Mouse (Mus musculus) left cerebral cortex, adult 11 months (tissue): ENCODE data around the gene Heg1.
A peak's percentile ranks its signal among the peaks of the same experiment; 100 is the strongest.

Experiments used
- DNase-seq: peaks from one replicate; pipeline ENCODE4 v3.0.0; 2022; ENCODE audit warnings: low spot score

The Heg1 gene

GRCm38 (mm10) chr16:33770778-33771454, 86.7 kb downstream of the Heg1 start:
- no peak for DNase-seq

DNA sequence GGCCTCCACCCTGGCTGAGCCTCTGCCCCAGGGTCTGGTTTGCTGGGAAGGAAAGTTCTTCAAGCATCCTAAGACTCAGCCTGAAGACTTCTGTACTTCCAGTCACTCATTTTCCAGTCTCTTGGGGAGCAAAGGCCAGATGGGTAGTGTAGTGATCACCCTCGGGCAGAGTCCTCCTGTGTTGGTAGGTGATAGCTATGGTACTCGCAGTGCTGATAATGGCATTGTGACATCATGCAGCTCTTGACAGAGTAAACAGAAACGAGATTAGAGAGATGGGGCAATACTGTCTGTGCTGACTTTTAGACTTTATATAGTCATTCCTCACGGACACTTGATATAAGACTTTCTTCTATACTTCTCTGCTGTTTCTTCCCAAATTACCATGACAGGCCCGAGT, 88.6 kb downstream of the Heg1 start:
- no peak for DNase-seq

DNA sequence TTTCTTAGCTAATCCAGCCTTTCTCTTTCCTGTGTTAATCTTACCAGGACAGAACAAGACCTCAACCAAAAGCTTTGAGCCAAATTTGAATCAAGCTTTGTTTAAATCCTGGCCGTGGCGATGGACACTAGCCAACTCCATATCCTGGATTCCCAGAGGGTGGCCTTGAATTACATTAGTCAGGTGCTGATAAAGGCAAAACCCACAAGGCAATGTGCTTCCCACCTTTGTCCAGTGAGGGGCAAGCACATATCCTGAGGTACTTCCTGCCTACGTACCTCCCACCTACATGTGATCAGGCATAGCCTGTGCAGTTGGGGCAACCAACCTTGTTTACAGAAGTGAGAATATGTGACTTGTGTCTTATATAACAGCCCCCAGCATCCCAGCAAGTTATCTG, 90.8 kb downstream of the Heg1 start:
- no peak for DNase-seq

DNA sequence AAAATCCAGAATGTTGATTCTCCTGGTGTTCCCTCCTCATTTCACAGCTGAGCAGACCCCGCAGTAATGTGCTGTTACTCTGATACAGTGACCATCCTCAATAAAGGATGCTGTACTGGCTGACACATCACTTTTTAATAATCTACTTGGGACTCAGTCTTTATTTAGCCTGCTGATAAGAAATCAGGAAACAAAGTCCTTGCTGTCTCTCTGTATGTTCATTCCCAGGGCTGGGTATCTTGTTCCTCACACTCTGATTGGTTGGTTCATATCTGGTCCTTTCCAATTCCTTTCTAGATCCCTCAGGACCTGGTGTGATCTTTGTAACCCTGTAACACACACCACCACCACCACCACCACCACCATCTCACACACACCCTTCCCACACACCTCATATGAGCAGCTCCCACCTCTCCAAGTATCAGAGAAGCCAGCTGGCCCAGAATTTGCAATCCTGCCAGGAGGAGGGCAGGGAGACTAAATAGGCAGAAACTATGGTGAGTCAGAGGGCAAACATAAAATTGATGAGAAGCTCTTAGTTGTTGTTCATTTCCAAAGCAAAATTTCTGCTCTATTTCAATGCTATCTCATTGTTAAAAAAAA, 91.7 kb downstream of the Heg1 start:
- no peak for DNase-seq

- no peak for DNase-seq
Observed at GRCm38 (mm10) chr16:33776766-33777529, 92.8 kb downstream of the Heg1 start.

DNA sequence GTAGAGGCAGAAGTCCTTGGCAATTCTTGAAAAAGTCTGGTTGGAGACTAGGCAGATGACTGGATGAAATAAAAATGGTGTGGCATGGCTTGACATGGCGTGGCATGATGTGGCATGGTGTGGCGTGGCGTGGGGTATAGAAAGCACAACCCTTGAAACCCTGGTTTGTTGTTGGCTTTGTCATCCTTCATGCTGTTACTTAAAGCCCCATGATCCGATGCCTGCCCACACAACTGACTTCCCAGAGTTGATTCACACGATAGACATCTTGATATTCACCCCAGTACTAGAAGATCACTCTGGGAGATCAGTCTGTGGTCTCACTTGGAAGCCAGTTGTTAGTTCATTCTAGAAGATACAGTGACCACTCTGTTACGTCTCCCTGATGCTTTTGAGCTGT, 93.4 kb downstream of the Heg1 start:
- DNase-seq: no peak

GRCm38 (mm10) chr16:33781789-33782728, 97.9 kb downstream of the Heg1 start:
- no peak for DNase-seq

- no peak for DNase-seq
Observed at GRCm38 (mm10) chr16:33782729-33783091, 98.5 kb downstream of the Heg1 start.

DNA sequence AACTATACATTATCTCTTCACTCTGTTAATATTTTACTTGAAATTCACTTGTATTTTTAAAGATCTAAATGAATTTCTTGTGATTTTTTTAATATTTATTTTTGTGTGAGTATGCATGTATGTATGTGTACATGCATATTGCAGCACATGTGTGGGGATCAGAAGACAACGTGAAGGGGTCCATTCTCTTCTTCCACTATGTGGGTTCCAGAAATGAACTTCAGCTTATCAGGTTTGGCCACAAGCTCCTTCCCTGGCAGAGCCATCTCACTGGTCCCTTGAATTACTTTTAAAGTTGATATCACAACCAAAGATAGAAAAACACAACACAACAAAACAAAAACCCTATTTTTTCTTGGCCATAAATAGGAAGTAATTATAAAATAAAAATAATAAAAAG, 100.4 kb downstream of the Heg1 start:
- no peak for DNase-seq

DNA sequence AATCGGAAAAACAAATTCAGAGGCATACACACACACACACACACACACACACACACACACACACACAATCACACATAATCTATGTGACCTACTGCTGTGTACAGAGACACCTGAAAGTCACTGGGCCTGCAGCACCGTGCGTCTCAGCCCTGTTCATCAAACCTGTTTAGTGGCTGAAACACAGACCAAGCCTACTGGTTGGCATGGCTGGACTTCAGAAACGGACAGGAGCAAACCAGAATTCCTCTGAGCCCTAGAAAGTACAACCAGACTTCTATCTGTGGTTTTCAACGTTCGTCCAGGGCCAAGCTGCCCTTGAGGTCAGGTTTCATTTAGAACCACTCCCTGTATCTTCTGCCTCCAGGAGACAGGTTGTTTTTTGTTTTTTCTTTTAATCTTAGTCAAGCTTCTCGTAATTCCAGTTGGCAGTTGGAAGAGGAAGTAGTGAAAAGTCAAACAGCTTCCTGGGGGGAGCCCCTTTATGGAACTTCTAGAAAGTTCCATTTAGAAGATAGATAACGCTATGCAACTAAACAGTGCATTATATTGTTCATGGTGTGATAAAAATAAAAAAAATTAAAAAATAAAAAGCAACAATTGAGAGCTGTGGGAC, 101.0 kb downstream of the Heg1 start:
- no peak for DNase-seq

DNA sequence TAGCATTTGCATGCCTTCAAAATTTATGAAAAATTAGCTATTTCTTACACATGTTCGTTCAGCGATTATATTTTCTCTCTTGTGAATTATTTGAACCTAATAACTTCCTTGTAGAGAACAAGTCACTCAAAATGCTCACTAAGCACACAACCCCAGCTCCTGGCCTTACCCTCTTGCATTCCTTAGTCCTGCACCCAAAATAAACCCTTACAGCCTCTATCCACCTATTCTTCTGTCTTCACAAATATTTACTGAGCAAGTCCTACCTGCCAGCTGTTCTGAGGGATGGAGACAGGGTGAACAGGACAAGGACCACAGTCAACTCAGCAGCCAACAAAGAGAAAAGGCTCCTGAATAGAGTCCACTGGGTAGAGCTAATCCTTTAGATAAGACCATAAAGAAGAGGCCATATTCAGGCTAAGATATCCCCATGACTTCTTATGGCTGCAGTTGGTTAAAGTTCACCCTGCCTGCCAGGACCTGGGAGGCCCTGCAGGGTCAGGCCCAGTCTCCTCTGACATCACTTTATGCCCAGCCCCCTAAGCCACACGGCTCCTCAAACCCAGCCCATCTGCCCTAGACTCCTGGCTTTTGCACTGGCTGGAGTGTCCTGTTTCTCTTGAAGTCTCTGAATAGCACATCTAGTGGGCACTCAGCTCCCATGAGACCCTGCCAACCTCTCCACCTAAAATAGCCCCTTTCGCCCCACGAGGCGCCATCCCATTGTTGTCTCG, 102.7 kb downstream of the Heg1 start:
- no peak for DNase-seq

GRCm38 (mm10) chr16:33793846-33794791, 109.9 kb downstream of the Heg1 start, which contains the start of gene Muc13:
Muc13 (plus strand) TSS chr16:33794037.
- DNase-seq: no peak

- no peak for DNase-seq
Observed at GRCm38 (mm10) chr16:33795106-33795505, 110.9 kb downstream of the Heg1 start.

GRCm38 (mm10) chr16:33795887-33796286, 111.7 kb downstream of the Heg1 start:
- DNase-seq: no peak

DNA sequence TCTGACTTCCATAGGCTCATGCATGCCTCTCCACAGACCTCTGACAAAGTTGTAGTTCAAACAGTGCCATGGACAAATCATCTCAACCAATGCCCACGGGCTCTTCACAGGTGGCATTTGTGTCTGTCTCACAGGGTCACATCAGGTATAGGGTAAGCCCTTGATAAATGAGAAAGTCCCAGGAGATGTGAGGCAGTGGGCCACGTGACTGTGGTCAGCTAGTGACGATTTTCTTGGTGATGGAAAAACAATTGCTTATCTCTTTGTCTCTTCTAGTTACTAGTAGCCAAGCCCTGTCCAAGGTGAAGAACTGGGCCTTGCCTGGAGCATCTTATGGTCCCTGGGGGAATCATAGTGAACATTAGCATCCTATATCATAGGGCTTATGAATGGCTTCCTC, 112.6 kb downstream of the Heg1 start:
- no peak for DNase-seq

DNA sequence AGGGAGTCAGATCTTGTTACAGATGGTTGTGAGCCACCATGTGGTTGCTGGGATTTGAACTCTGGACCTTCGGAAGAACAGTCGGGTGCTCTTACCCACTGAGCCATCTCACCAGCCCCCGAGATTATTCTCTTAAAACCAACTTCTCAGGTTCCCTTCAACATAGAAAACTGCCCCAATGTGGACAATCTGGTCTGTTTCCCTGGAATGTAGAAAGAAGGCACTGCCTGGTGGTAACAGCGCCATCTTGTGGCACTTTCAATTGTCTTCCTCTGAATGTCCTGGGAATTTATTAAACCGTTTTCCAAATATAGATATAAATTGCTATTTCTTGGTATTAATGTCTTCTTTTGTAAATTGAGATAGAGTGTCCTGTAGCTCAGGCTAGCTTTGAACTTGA, 113.7 kb downstream of the Heg1 start:
- DNase-seq: peak; percentile 16

DNA sequence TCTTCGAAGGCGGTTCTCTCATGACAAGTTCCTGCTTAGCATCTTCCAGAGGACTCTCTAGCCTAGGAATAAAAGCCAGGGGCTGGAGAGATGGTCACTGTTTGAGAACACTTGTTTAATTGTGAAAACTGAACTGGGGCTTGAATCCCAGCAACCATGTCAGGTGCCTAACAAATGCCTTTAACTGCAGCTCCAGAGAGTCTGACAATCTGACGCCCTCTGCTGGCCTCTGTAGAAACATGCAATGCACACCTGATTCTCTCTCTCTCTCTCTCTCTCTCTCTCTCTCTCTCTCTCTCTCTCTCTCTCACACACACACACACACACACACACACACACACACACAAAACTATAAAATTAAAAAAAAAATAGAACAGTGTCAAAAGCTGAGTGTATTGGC, 125.8 kb downstream of the Heg1 start:
- no peak for DNase-seq

GRCm38 (mm10) chr16:33818413-33819165, 134.4 kb downstream of the Heg1 start:
- DNase-seq: no peak
